In genomic region chr1:159099205-159099604, GRCm38 (mm10) we compare ENCODE assay signal across 11 mouse cellular contexts.
DNase-seq lines count a peak whose midpoint lies in the region; ATAC-seq lines count a peak whose summit lies in the region.
"Had no signal": no experiment of that assay in that cellular context is flagged by ENCODE, and none has a peak within 500 bp of the region (broad histone marks: within the 10 kb centered on the region; RNA-seq: fewer than 3 reads in every experiment).

No protein-coding gene starts in this region.

- DNase-seq in heart, postnatal 4 days, result peak; percentile 11
- no peak for DNase-seq in heart, postnatal 36 days
- DNase-seq in left cerebral cortex, postnatal 14 days (ENCODE audit: low spot score in 2 of 2), result peak; percentile 4 to 8
- DNase-seq in left cerebral cortex, adult 9 months (ENCODE audit: low spot score in 2 of 2), result no peak
- peak; percentile 4 for DNase-seq in adipocyte (ENCODE audit: low spot score)
- peak; percentile 3 to 11 for DNase-seq in kidney, postnatal 4 days
- DNase-seq: adrenal gland, postnatal 14 days; cerebellum, adult 9-10 months; right cerebral cortex, postnatal 4 days; thymus, adult 18-20 months had no signal

- no peak for ATAC-seq in monocyte, adult 5-6 weeks (replicated peaks; ENCODE audit: insufficient number of reproducible peaks, low FRiP score, low TSS enrichment, poor library complexity, severe bottlenecking)

- intact Hi-C loops in heart, postnatal 36 days (cut with DNase I), result no loop called here
- intact Hi-C loops in left cerebral cortex, postnatal 14 days (cut with DNase I), result no loop called here

Comparison
In these comparisons a context has a peak if more than half of its experiments do, and no peak if none do; other contexts are left out.
1. DNase-seq: peak in heart, postnatal 4 days (single experiment), left cerebral cortex, postnatal 14 days (2 of 2), adipocyte (single experiment) and kidney, postnatal 4 days (2 of 2); none in heart, postnatal 36 days (0 of 2) and left cerebral cortex, adult 9 months (0 of 2).